Mouse (Mus musculus): ENCODE results near the gene Atp5h.

DNA sequence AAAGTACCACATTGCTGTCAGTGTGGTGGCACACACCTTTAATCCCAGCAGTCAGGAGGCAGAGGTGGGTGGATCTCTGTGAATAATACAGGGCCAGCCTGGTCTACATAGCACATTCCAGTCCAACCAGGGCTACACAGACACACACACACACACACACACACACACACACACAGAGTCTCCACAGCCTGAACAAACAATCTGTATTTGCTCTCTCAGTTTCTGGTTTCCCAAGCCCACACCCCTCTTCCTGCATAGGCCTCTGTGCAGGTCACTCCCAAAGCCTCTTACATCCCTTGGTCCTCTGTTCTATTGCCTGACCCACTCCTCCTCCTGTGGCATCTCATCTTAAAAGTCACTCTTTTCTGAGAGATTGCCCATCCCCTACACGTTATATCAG lies 47.7 kb downstream of the Atp5h start:
- TF ChIP-seq POLR2A (IDR thresholded peaks at IDR 0.05; ENCODE audit: low read depth, low read length) (no peak), CTCF (IDR thresholded peaks at IDR 0.05; ENCODE audit: extremely low read depth, insufficient read length, insufficient replicate concordance, low read depth, low read length) (no peak)

All from small intestine, adult 2 months (tissue).